17 mouse cellular contexts compared by ENCODE assay signal in the genomic region with DNA sequence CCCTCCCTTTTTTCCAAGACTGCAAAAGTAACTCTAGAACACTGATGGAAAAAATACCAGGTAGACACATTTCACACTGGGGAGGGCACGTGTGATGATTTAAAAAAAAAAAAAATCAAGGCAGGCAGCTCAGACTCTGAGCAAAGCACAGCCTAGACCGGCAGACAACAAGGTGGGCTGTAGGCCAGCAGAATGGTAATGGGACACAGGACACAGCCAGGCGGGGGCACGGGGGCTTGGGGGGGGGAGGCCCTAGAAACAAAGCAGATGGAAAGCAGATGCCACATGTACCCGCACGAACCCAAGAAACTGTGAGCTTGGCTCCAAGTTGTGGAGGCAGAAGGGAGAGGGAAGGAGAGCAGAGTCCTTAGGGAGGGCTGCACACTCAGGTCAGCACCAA. TPM values are rescaled to one million over a fixed set of nuclear protein-coding genes. Genes with fewer than 3 reads are reported as not detected.
DNase-seq lines count a peak whose midpoint lies in the region; ATAC-seq and TF ChIP-seq lines count a peak whose summit lies in the region.
"Had no signal": no experiment of that assay in that cellular context is flagged by ENCODE, and none has a peak within 500 bp of the region (broad histone marks: within the 10 kb centered on the region; RNA-seq: fewer than 3 reads in every experiment).

No protein-coding gene starts in this region.

- H3K9ac ChIP-seq in heart, adult 2 months (ENCODE audit: low read depth, low read length), result no peak overlapping the region
- H3K9ac ChIP-seq in hindbrain, embryonic 12.5 days, result no peak overlapping the region
- no peak overlapping the region for H3K9ac ChIP-seq in hindbrain, embryonic 11.5 days (ENCODE audit: low read depth, low read length)
- 0 out of 2 replicates have a peak overlapping the region, but pooled peaks have one; percentile 37 for H3K9ac ChIP-seq in embryonic facial prominence, embryonic 14.5 days (ENCODE audit: low read depth, low read length)
- H3K9ac ChIP-seq: liver, embryonic 15.5 days; midbrain, embryonic 13.5 days had no signal

- intact Hi-C loops in heart, adult 2 months (cut with DNase I), result no loop called here

- H3K9me3 ChIP-seq in hindbrain, embryonic 12.5 days (replicated peaks), result no peaks in the 10 kb centered on the region
- no peaks in the 10 kb centered on the region for H3K9me3 ChIP-seq in hindbrain, embryonic 11.5 days (ENCODE audit: control insufficient read depth, low read length)
- H3K9me3 ChIP-seq in embryonic facial prominence, embryonic 10.5 days, result no peaks in the 10 kb centered on the region
- H3K9me3 ChIP-seq in embryonic facial prominence, embryonic 14.5 days (ENCODE audit: control insufficient read depth, low read length), result no peaks in the 10 kb centered on the region
- H3K9me3 ChIP-seq: liver, embryonic 15.5 days; midbrain, embryonic 13.5 days had no signal

- no peak for TF ChIP-seq CTCF in heart, adult 2 months (IDR thresholded peaks at IDR 0.05)

- H3K4me2 ChIP-seq in hindbrain, embryonic 12.5 days (replicated peaks), result no peak overlapping the region
- no peak overlapping the region for H3K4me2 ChIP-seq in hindbrain, embryonic 11.5 days (replicated peaks; ENCODE audit: low read depth, low read length)
- H3K4me2 ChIP-seq in embryonic facial prominence, embryonic 14.5 days (ENCODE audit: low read depth, low read length), result no peak overlapping the region
- H3K4me2 ChIP-seq: liver, embryonic 15.5 days; midbrain, embryonic 13.5 days had no signal

- TF ChIP-seq EP300 in heart, adult 2 months (IDR thresholded peaks at IDR 0.05; ENCODE audit: insufficient read depth, low read depth, low read length), result no peak

- H3K4me3 ChIP-seq in heart, adult 2 months, result no peak overlapping the region
- no peak overlapping the region for H3K4me3 ChIP-seq in hindbrain, embryonic 12.5 days
- H3K4me3 ChIP-seq in hindbrain, embryonic 11.5 days (ENCODE audit: low read depth, low read length), result no peak overlapping the region
- no peak overlapping the region for H3K4me3 ChIP-seq in embryonic facial prominence, embryonic 10.5 days
- H3K4me3 ChIP-seq in embryonic facial prominence, embryonic 14.5 days (ENCODE audit: low read depth, low read length), result no peak overlapping the region
- H3K4me3 ChIP-seq: erythroblast, embryonic 14.5 days; liver, embryonic 15.5 days; midbrain, embryonic 13.5 days had no signal

- peaks cover 8% of the 10 kb centered on the region for H3K4me1 ChIP-seq in heart, adult 2 months (ENCODE audit: control insufficient read depth, insufficient read depth, low read length)
- peaks cover 15% of the 10 kb centered on the region for H3K4me1 ChIP-seq in hindbrain, embryonic 12.5 days
- H3K4me1 ChIP-seq in hindbrain, embryonic 11.5 days (replicated peaks; ENCODE audit: control insufficient read depth, insufficient read depth, low read length), result no peaks in the 10 kb centered on the region
- H3K4me1 ChIP-seq in embryonic facial prominence, embryonic 10.5 days, result peaks cover 75% of the 10 kb centered on the region
- H3K4me1 ChIP-seq in embryonic facial prominence, embryonic 14.5 days (ENCODE audit: control insufficient read depth, insufficient read depth, low read length), result peaks cover 53% of the 10 kb centered on the region
- H3K4me1 ChIP-seq: liver, embryonic 15.5 days had no signal

- peak overlapping the region; percentile 68 for H3K27ac ChIP-seq in heart, adult 2 months
- no peak overlapping the region for H3K27ac ChIP-seq in hindbrain, embryonic 12.5 days
- no peak overlapping the region for H3K27ac ChIP-seq in hindbrain, embryonic 11.5 days (ENCODE audit: low read depth, low read length)
- peak overlapping the region; percentile 69 for H3K27ac ChIP-seq in embryonic facial prominence, embryonic 10.5 days (replicated peaks)
- 0 out of 2 replicates have a peak overlapping the region, but pooled peaks have one; percentile 28 for H3K27ac ChIP-seq in embryonic facial prominence, embryonic 14.5 days (replicated peaks; ENCODE audit: low read depth, low read length)
- H3K27ac ChIP-seq: liver, embryonic 15.5 days; midbrain, embryonic 13.5 days had no signal

- no peak for TF ChIP-seq POLR2A in heart, adult 2 months (IDR thresholded peaks at IDR 0.05; ENCODE audit: insufficient read depth, low read depth, low read length)

- no peaks in the 10 kb centered on the region for H3K79me2 ChIP-seq in heart, adult 2 months (replicated peaks; ENCODE audit: control insufficient read depth, insufficient read depth, low read length)

- H3K27me3 ChIP-seq in heart, adult 2 months (ENCODE audit: control insufficient read depth, insufficient read depth, low read length), result no peaks in the 10 kb centered on the region
- H3K27me3 ChIP-seq in hindbrain, embryonic 12.5 days, result no peaks in the 10 kb centered on the region
- no peaks in the 10 kb centered on the region for H3K27me3 ChIP-seq in hindbrain, embryonic 11.5 days (ENCODE audit: control insufficient read depth, insufficient read depth, low read length)
- no peaks in the 10 kb centered on the region for H3K27me3 ChIP-seq in embryonic facial prominence, embryonic 10.5 days (replicated peaks; ENCODE audit: low read depth, poor library complexity, severe bottlenecking)
- H3K27me3 ChIP-seq in embryonic facial prominence, embryonic 14.5 days (replicated peaks; ENCODE audit: control insufficient read depth, insufficient read depth, low read length), result no peaks in the 10 kb centered on the region
- H3K27me3 ChIP-seq: liver, embryonic 15.5 days; midbrain, embryonic 13.5 days had no signal

- ATAC-seq in hindbrain, embryonic 12.5 days (ENCODE audit: low FRiP score), result peak; percentile 35; the same call in 1 of the 2 replicates
- no peak for ATAC-seq in hindbrain, embryonic 11.5 days (ENCODE audit: low FRiP score)
- ATAC-seq in embryonic facial prominence, embryonic 14.5 days (ENCODE audit: low read depth), result peak; percentile 41; the same call in 1 of the 2 replicates
- ATAC-seq in megakaryocyte, adult 5-6 weeks (ENCODE audit: poor library complexity, severe bottlenecking), result no peak
- ATAC-seq: midbrain, embryonic 13.5 days had no signal

- DNase-seq in heart, adult 2 months, result no peak
- DNase-seq in heart, postnatal 4 days, result no peak
- DNase-seq in hindbrain, embryonic 11.5 days (ENCODE audit: low spot score), result no peak
- no peak for DNase-seq in embryonic facial prominence, embryonic 10.5 days (ENCODE audit: low spot score)
- no peak for DNase-seq in embryonic facial prominence, embryonic 14.5 days (ENCODE audit: low spot score)
- DNase-seq: gastrocnemius, postnatal 14 days; kidney, adult 9 months; layer of hippocampus, postnatal 36 days; lung, postnatal 36 days; right cerebral cortex, postnatal 4 days; thymus, adult 18-20 months had no signal

- H3K36me3 ChIP-seq in heart, adult 2 months (ENCODE audit: control insufficient read depth, insufficient read depth, low read length), result peaks cover 7% of the 10 kb centered on the region; the same call in 1 of the 2 replicates
- no peaks in the 10 kb centered on the region for H3K36me3 ChIP-seq in hindbrain, embryonic 12.5 days
- no peaks in the 10 kb centered on the region for H3K36me3 ChIP-seq in hindbrain, embryonic 11.5 days (ENCODE audit: control insufficient read depth, insufficient read depth, low read length)
- H3K36me3 ChIP-seq in embryonic facial prominence, embryonic 10.5 days (replicated peaks), result peaks cover 12% of the 10 kb centered on the region
- peaks cover 6% of the 10 kb centered on the region; the same call in 1 of the 2 replicates for H3K36me3 ChIP-seq in embryonic facial prominence, embryonic 14.5 days (ENCODE audit: control insufficient read depth, insufficient read depth, low read length)
- H3K36me3 ChIP-seq: liver, embryonic 15.5 days; midbrain, embryonic 13.5 days had no signal

- WGBS in heart, adult 2 months, result 62% methylated on average over 6 of the region's 6 CpGs
- WGBS in hindbrain, embryonic 12.5 days, result 54% methylated on average over 6 of the region's 6 CpGs
- 64% methylated on average over 6 of the region's 6 CpGs for WGBS in hindbrain, embryonic 11.5 days
- 59% methylated on average over 6 of the region's 6 CpGs for WGBS in embryonic facial prominence, embryonic 10.5 days
- WGBS in embryonic facial prominence, embryonic 14.5 days, result 38% methylated on average over 6 of the region's 6 CpGs

RNA-seq across cellular contexts. Expression of gene Pdzrn3, which starts 11.9 kb away (rescaled TPM):
- total RNA-seq in heart, adult 2 months (2021), result 10 to 100 TPM; 28.7 to 32.2 TPM
- polyA plus RNA-seq in heart, adult 2 months (2012; rRNA removed), result 19.3 and 21.8 TPM in 2 replicates
- 10 to 100 TPM; 62.6 to 68.3 TPM for total RNA-seq in heart, postnatal 4 days (2021)
- 27.2 and 31.0 TPM in 2 replicates for polyA plus RNA-seq in hindbrain, embryonic 12.5 days (2016; fragmentation: Nextera tagmentation; extraction: Ambion mirVana)
- polyA plus RNA-seq in hindbrain, embryonic 11.5 days (2014; fragmentation: Nextera tagmentation; extraction: Ambion mirVana), result 20.5 and 23.9 TPM in 2 replicates
- 7.9 and 8.9 TPM in 2 replicates for polyA plus RNA-seq in embryonic facial prominence, embryonic 10.5 days (2016; fragmentation: Nextera tagmentation; extraction: Ambion mirVana)
- polyA plus RNA-seq in embryonic facial prominence, embryonic 14.5 days (2014; fragmentation: Nextera tagmentation; extraction: Ambion mirVana), result 15.1 and 16.6 TPM in 2 replicates
- total RNA-seq in megakaryocyte, adult 5-6 weeks (2015), result 0.07 TPM in 1 of 2 replicates, not detected in the other
- not detected in 2 replicates for total RNA-seq in megakaryocyte, adult 5-6 weeks (2017)
- total RNA-seq: common myeloid progenitor, adult 5-6 weeks had no signal
- polyA plus RNA-seq: erythroblast, embryonic 14.5 days had no signal

Comparison
In these comparisons a context has a peak if more than half of its experiments do, and no peak if none do; other contexts are left out.
1. ATAC-seq: peak in hindbrain, embryonic 12.5 days (single experiment) and embryonic facial prominence, embryonic 14.5 days (single experiment); none in hindbrain, embryonic 11.5 days (single experiment) and megakaryocyte, adult 5-6 weeks (single experiment).
2. H3K27ac ChIP-seq: peak in heart, adult 2 months (single experiment), embryonic facial prominence, embryonic 10.5 days (single experiment) and embryonic facial prominence, embryonic 14.5 days (single experiment); none in hindbrain, embryonic 12.5 days (single experiment) and hindbrain, embryonic 11.5 days (single experiment).